Mouse (Mus musculus) CD4-positive, CD25-positive, alpha-beta regulatory T cell, adult 9 weeks (primary cell): ENCODE results near the gene Gm21789. TPM values are rescaled to one million over a fixed set of nuclear protein-coding genes. Genes with fewer than 3 reads are reported as not detected.

Experiments used
- polyA plus RNA-seq: library from polyadenylated mRNA; unstranded; fragments of 100-300 nt; shearing (Covaris generic); gene quantifications from one replicate; pipeline ENCODE4 v1.2.1, GENCODE M21; 2017

The Gm21789 gene
- polyA plus RNA-seq, result not detected

DNA sequence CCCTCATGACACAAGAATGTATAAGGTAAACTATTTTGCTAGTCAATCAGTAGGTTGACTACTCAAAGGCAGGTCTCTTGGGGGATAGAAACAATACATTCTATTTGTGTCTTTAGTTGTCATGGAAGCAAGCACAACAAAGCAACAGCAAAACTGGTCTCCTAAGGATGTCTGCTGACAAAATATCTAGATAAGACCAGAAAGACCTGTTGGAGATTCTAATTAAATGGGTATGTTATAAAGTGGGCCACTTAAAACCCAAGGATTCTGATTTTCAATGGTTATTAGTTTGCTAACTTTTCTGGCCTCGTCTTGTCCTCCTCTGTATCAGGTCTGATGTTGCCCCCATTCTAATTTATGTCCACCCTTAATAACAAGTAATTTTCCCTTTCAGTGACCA lies at the start of gene Gm21789:
Gene Gm21789 (plus strand): TSS at position 301 of the 400 bp plus-strand sequence.

DNA sequence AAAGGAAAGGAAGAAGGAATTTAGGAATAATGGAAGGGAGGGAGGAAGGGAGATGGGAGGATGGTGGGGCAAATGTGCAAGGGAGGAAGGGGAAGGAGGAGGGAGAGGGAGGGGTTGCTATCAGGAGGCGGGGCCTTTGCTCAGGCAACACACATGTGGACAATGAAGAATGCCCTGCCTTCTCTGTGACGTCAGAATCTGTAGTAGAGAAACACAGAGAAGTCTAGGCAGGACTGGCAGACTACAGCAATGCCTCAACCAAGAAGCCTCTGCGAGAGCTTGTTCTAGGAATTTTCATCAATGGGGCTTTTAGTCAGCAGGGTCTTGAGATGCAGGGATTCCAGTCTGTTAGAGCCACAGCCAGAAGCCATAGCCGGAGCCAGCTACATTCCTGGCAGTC lies 47.2 kb upstream of the Gm21789 start, which contains the start of gene Btbd35f30:
Gene Btbd35f30 (plus strand): TSS at position 301 of the 400 bp plus-strand sequence.

DNA sequence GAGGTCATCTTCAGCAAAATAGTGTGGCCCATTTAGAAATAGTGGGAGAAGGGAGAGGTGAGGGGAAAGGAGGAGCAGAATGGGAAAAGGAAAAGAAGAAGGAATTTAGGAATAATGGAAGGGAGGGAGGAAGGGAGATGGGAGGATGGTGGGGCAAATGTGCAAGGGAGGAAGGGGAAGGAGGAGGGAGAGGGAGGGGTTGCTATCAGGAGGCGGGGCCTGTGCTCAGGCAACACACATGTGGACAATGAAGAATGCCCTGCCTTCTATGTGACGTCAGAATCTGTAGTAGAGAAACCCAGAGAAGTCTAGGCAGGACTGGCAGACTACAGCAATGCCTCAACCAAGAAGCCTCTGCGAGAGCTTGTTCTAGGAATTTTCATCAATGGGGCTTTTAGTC lies 32.0 kb downstream of the Gm21789 start, which contains the start of gene Btbd35f5:
Gene Btbd35f5 (plus strand): TSS at position 301 of the 400 bp plus-strand sequence.

Other genes with a start within 250 kb of the Gm21789 start
- not detected for gene Btbd35f21, start 215.7 kb upstream of the Gm21789 start, polyA plus RNA-seq
- not detected for gene Btbd35f30, start 47.1 kb upstream of the Gm21789 start, polyA plus RNA-seq
- gene Btbd35f5, start 32.1 kb downstream of the Gm21789 start, polyA plus RNA-seq, result not detected